Mouse (Mus musculus) myocyte (in vitro differentiated cells): ENCODE results near the gene Dact2. TPM values are rescaled to one million over a fixed set of nuclear protein-coding genes. Genes with fewer than 3 reads are reported as not detected.

Experiments used
- H3K27me3 ChIP-seq: one replicate; pipeline ENCODE4 v1.6.1; 2011; ENCODE audit not compliant: control insufficient read depth, insufficient read depth, insufficient read length
- H3K36me3 ChIP-seq: one replicate; pipeline ENCODE4 v1.6.1; 2011; ENCODE audit not compliant: control insufficient read depth, insufficient read depth
- H3K4me2 ChIP-seq: one replicate; pipeline ENCODE4 v1.6.1; 2011; ENCODE audit warnings: low read depth, control low read depth
- H3K4me3 ChIP-seq: one replicate; pipeline ENCODE4 v1.5.1; 2011; ENCODE audit warnings: mild to moderate bottlenecking, control low read depth, moderate library complexity
- H3K79me2 ChIP-seq: one replicate; pipeline ENCODE4 v1.6.1; 2011; ENCODE audit not compliant: control insufficient read depth, insufficient read depth
- H3ac ChIP-seq: one replicate; pipeline ENCODE4 v1.6.1; 2011; ENCODE audit not compliant: control insufficient read depth, insufficient read length
- CEBPB ChIP-seq: IDR thresholded peaks from 2 replicates; pipeline ENCODE4 v1.6.1; 2011; ENCODE audit warnings: mild to moderate bottlenecking, moderate library complexity; ENCODE audit not compliant: poor library complexity, insufficient read depth, severe bottlenecking
- E2F4 ChIP-seq: IDR thresholded peaks from one replicate; pipeline ENCODE4 v1.6.1; 2011; ENCODE audit warnings: mild to moderate bottlenecking, control low read depth, moderate library complexity; ENCODE audit not compliant: insufficient read depth
- MAX ChIP-seq: IDR thresholded peaks from one replicate; pipeline ENCODE4 v1.6.1; 2011; ENCODE audit warnings: low read depth, mild to moderate bottlenecking, control low read depth
- MYOD1 ChIP-seq, 3 experiments: IDR thresholded peaks; one replicate each; pipeline ENCODE4 v1.6.1; 2011; ENCODE audit warnings: control low read depth in 2 of 3, low read depth in 2 of 3, mild to moderate bottlenecking in 2 of 3, moderate library complexity in 1 of 3; ENCODE audit not compliant: insufficient read length in 2 of 3, control insufficient read depth in 1 of 3
- MYOG ChIP-seq, 3 experiments: IDR thresholded peaks; one replicate each; pipeline ENCODE4 v1.6.1; 2011; ENCODE audit warnings: control low read depth in 2 of 3, low read depth in 2 of 3, mild to moderate bottlenecking in 2 of 3; ENCODE audit not compliant: insufficient read length in 2 of 3, control insufficient read depth in 1 of 3, insufficient read depth in 1 of 3
- POLR2A ChIP-seq: IDR thresholded peaks from one replicate; pipeline ENCODE4 v1.6.1; 2011; ENCODE audit warnings: low read depth, mild to moderate bottlenecking, control low read depth, moderate library complexity; ENCODE audit not compliant: insufficient read length
- POLR2AphosphoS2 ChIP-seq: IDR thresholded peaks from one replicate; pipeline ENCODE4 v1.6.1; 2011; ENCODE audit warnings: low read depth, control low read depth; ENCODE audit not compliant: insufficient read length
- REST ChIP-seq: IDR thresholded peaks from one replicate; pipeline ENCODE4 v1.6.1; 2011; ENCODE audit warnings: mild to moderate bottlenecking, control low read depth, moderate library complexity; ENCODE audit not compliant: insufficient read depth, insufficient read length
- SRF ChIP-seq: IDR thresholded peaks from one replicate; pipeline ENCODE4 v1.6.1; 2011; ENCODE audit warnings: low read depth; ENCODE audit not compliant: control insufficient read depth, insufficient read length
- TCF12 ChIP-seq: IDR thresholded peaks from one replicate; pipeline ENCODE4 v1.6.1; 2011; ENCODE audit warnings: mild to moderate bottlenecking, control low read depth; ENCODE audit not compliant: poor library complexity, insufficient read depth, severe bottlenecking
- TCF3 ChIP-seq: IDR thresholded peaks from one replicate; pipeline ENCODE4 v1.6.1; 2011; ENCODE audit warnings: low read depth, control low read depth; ENCODE audit not compliant: insufficient read length
- USF1 ChIP-seq: IDR thresholded peaks from one replicate; pipeline ENCODE4 v1.6.1; 2011; ENCODE audit warnings: low read depth, mild to moderate bottlenecking, control low read depth, moderate library complexity
- polyA plus RNA-seq: library from polyadenylated mRNA; unstranded; fragments of >200 nt; fragmentation: generic; extraction: Trizol; gene quantifications from one replicate; pipeline ENCODE4 v1.2.1, GENCODE M21; 2012; ENCODE audit warnings: missing spikeins

Dact2 gene
- polyA plus RNA-seq, 1 experiment = 0.95 TPM

DNA sequence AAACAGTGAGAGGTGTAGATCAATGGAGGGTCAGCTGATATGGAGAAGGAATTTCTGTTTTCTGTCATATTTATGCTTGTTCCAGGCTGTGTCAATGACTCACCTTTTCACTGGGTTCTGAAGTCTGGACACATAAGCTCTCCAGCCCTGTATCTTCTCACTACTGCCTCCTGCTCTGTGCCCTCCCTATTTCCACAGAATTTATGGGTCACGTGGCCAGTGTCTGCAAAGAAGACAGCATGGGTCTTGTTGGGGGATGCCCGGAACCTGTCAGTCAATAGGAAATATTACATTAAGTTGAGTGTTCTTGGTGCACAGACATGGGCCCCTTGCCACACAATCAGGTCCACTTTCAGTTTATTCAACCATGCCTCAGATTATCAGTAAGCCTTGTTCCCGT, 1.1 kb upstream of the Dact2 start:
- Histone ChIP-seq H3K36me3 (no peaks in the 10 kb centered on the region), H3K4me2 (no peak overlapping the region), H3K4me3 (no peak overlapping the region), H3ac (no peak overlapping the region), H3K27me3 (peaks cover 7% of the 10 kb centered on the region), H3K79me2 (no peaks in the 10 kb centered on the region)
- TF ChIP-seq TCF3 = no peak
- TF ChIP-seq SRF = no peak

DNA sequence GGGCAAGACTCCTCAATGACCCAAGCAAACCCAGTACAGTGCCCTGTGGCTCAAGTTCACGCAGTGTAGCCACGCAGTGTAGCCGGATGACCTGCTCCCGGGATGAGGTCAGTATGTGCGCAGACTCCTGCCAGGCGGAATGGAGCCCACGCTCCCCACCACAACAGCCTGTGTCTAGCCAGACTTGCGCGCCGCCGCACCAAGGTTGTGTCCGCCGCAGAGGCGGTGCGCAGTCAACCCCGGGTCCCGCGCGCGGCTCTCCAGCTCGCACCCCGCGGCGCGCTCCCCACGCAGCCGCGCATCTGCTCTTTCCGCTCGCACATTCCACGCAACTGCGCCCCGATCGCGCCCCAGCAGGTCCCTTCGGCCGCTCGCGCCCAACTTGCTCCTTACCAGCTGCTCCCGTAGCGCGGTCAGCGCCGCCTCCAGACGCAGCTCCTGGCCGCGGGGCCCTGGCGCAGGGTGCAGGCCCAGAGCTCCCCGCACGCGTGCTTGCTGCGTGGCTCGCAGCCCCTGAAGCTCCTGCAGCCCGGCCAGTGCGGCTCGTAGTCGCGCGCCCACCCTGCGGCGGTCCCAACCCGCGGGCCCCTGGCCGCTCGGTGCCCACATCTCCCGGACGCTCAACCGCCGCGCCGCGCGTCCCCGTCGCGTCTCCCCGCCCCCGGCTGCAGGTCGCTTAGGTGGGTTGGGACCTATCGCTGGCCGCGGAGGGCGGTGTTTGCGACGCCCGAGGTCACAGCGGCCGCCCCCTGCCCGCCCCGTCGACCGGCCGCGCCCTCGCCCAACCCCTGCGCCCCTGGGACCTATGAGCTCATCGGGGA, 773 bp downstream of the Dact2 start:
- peaks cover 7% of the 10 kb centered on the region for H3K27me3 ChIP-seq
- H3K4me2 ChIP-seq = peak overlapping the region; percentile 65
- peak overlapping the region; percentile 10 for H3K4me3 ChIP-seq
- TF ChIP-seq SRF (no peak), TCF3 (no peak), USF1 (no peak), REST (no peak), MYOD1 (IDR thresholded peaks at IDR 0.05; ENCODE audit: control insufficient read depth in 1 of 3, insufficient read length in 2 of 3, low read depth in 2 of 3) (peak in 1 of 3 experiments; percentile 53), E2F4 (no peak), CEBPB (no peak), POLR2A (no peak), TCF12 (no peak), POLR2AphosphoS2 (no peak), MYOG (IDR thresholded peaks at IDR 0.05; ENCODE audit: control insufficient read depth in 1 of 3, insufficient read depth in 1 of 3, insufficient read length in 2 of 3, low read depth in 2 of 3) (peak in 2 of 3 experiments; percentile 31 to 44), MAX (no peak)
- H3ac ChIP-seq = peak overlapping the region; percentile 5
- H3K36me3 ChIP-seq = no peaks in the 10 kb centered on the region
- no peaks in the 10 kb centered on the region for H3K79me2 ChIP-seq

DNA sequence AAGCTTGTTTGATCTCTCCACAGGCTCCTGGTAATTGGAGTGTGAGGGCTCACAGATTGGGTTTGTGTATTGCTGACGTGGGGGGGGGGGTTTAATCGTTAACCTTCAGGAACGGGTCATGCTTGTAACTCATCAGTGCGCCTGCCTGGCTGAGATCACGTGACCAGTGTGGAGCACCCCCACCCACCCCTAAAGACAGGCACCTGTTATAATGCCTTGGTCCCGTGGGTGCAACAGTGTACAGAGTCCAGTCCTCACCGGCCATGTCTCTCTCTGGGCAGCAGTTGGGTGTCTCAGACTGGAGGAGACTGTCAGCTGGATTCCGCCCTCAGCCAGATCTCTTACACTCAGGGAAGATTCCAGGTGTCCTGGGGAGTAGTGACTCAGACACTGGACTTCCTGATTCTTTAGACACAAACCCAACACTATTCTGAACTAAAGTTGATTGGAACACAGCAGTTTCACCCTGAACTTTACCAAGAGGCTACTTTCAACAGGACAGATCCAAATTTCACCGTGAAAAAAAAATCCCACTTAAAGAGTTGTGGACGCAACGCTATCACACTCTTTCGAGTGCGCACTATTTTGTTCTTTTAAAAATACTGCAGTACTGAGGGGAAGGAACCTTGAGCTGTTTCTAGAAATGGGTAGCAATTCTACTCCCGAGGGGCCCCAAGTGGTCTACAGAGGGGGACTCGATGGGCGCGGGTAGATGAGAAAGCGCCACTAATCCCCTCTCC, 1.6 kb downstream of the Dact2 start:
- no peaks in the 10 kb centered on the region for H3K79me2 ChIP-seq
- peaks cover 7% of the 10 kb centered on the region for H3K27me3 ChIP-seq
- no peak for TF ChIP-seq USF1
- no peak for TF ChIP-seq REST
- TF ChIP-seq POLR2AphosphoS2 = no peak
- TF ChIP-seq MYOD1 (IDR thresholded peaks at IDR 0.05; ENCODE audit: control insufficient read depth in 1 of 3, insufficient read length in 2 of 3, low read depth in 2 of 3) = no peak
- no peak for TF ChIP-seq MYOG (IDR thresholded peaks at IDR 0.05; ENCODE audit: control insufficient read depth in 1 of 3, insufficient read depth in 1 of 3, insufficient read length in 2 of 3, low read depth in 2 of 3)
- no peak for TF ChIP-seq POLR2A
- peak overlapping the region; percentile 5 for H3ac ChIP-seq
- H3K36me3 ChIP-seq = no peaks in the 10 kb centered on the region
- H3K4me3 ChIP-seq = peak overlapping the region; percentile 10
- H3K4me2 ChIP-seq = peak overlapping the region; percentile 65

DNA sequence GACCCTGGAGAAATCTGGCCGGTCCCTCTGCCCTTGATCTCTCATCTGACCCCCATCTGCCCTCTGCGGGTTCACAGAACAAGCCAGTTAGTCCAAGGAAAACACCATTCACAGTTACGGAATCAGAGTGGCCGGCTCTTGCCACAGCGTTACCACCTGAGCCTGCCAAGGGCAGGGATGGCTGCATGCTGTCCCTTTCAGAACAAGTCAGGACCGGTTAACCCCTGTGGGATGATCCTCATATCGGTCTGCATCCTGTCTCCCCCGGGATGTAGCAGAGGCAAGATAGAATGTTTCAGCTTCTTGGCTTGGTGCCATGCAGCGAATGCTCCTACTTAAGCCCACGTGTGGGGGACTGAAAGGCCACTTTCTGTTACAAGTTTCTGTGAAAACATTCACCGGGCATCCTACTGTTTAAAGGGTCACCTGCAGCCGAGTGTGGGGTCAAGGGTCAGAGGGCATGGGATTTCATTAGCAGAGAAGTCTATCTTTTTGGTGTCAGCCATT, 2.8 kb downstream of the Dact2 start:
- TF ChIP-seq E2F4 (no peak), TCF12 (no peak), TCF3 (no peak), MYOD1 (IDR thresholded peaks at IDR 0.05; ENCODE audit: control insufficient read depth in 1 of 3, insufficient read length in 2 of 3, low read depth in 2 of 3) (no peak), POLR2AphosphoS2 (no peak), POLR2A (no peak), REST (no peak), CEBPB (no peak), SRF (no peak), MYOG (IDR thresholded peaks at IDR 0.05; ENCODE audit: control insufficient read depth in 1 of 3, insufficient read depth in 1 of 3, insufficient read length in 2 of 3, low read depth in 2 of 3) (no peak), USF1 (no peak), MAX (no peak)
- H3K4me3 ChIP-seq = no peak overlapping the region
- H3K36me3 ChIP-seq = no peaks in the 10 kb centered on the region
- H3K27me3 ChIP-seq = peaks cover 7% of the 10 kb centered on the region
- H3K79me2 ChIP-seq = no peaks in the 10 kb centered on the region
- H3K4me2 ChIP-seq = no peak overlapping the region
- no peak overlapping the region for H3ac ChIP-seq

- no peak overlapping the region for H3ac ChIP-seq
- H3K4me3 ChIP-seq = no peak overlapping the region
- peaks cover 7% of the 10 kb centered on the region for H3K27me3 ChIP-seq
- H3K36me3 ChIP-seq = no peaks in the 10 kb centered on the region
- TF ChIP-seq POLR2A (no peak), MYOD1 (IDR thresholded peaks at IDR 0.05; ENCODE audit: control insufficient read depth in 1 of 3, insufficient read length in 2 of 3, low read depth in 2 of 3) (no peak), TCF12 (no peak), TCF3 (no peak), MAX (no peak), E2F4 (no peak), REST (no peak), SRF (no peak), CEBPB (no peak), USF1 (no peak), POLR2AphosphoS2 (no peak), MYOG (IDR thresholded peaks at IDR 0.05; ENCODE audit: control insufficient read depth in 1 of 3, insufficient read depth in 1 of 3, insufficient read length in 2 of 3, low read depth in 2 of 3) (no peak)
- no peak overlapping the region for H3K4me2 ChIP-seq
- no peaks in the 10 kb centered on the region for H3K79me2 ChIP-seq
These were observed 3.9 kb downstream of the Dact2 start for GRCm38 (mm10) chr17:14200206-14200605.
